Mouse (Mus musculus) adrenal gland, postnatal 25 days (tissue): ENCODE measurements at regions not wholly inside any gene's neighbourhood (a gene's known extent, or its start where the extent isn't known, plus 50 kb on each side); places are given as distances from the start of the nearest gene placed in this dataset.
A peak's percentile ranks its signal among the peaks of the same experiment; 100 is the strongest.

ENCODE experiments used
- DNase-seq: peaks from one replicate; pipeline ENCODE4 v3.0.0; 2021; ENCODE audit warnings: mixed read lengths

- no peak for DNase-seq
These were observed 82.9 kb upstream of the Cryz start for GRCm38 (mm10) chr3:154513566-154513965.

DNA sequence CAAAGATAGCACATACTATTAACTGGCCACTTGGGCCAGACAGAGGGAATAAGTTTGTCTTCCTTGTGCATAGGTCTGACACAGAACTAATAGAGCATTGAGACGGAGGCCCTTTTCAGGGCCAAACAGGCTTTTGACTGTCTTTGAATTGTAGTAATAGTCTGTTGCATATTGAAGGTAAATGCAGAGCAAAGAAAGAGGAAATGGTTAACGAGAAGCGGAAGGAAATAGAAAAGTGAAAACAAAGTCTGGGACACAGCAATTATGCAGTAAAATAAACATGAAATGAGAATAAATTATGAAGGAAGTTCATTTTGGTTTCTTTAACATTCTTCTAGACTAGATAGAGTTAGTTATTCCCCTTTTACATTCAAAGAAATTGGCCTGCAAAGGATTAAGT lies 86.4 kb upstream of the Cryz start:
- DNase-seq, result no peak

- DNase-seq, result no peak
These were observed 87.1 kb upstream of the Cryz start for GRCm38 (mm10) chr3:154509394-154509793.

DNA sequence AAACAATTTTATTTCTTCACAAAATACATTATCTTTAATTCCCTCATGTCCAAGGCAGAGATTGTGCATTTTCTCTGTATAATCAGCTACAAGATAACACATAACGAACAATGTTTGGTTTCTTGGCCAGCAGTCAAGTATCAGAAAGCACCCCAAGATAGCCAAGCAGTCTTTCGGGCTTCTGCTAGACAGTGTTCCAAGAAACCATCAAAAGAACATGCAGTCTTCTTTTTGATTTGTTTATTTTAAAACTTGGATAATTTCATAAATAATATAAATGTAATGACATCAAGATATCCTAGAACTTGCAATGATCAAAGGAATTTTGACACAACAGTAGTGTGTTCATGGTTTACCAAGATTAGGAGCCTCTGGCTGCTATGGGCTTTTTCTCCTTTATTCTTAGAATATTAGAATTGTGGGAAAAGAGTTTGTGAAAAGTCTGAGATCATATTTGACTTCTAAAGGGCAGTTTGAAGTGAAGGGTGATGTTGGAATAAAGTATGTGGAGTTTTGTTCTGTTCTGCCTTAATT lies 103.1 kb upstream of the Cryz start:
- no peak for DNase-seq

DNA sequence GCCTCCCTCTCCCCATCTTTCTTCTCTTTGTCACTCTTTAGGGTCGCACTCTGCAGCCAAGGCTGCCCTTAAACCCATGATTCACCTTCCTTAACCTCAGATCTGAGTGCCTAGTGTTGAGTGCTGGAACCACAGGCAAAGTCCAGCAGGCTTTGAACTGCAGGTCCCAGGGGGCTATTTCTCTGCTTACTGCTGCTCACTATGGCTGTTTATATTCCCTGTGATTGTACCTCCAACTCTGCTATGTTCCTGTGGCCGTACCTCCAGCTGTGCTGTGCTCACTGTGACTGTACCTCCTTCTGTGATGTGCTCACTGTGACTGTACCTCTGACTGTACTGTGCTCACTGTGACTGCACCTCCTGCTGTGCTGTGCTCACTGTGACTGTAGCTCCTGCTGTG lies 124.1 kb upstream of the Cryz start:
- no peak for DNase-seq

DNA sequence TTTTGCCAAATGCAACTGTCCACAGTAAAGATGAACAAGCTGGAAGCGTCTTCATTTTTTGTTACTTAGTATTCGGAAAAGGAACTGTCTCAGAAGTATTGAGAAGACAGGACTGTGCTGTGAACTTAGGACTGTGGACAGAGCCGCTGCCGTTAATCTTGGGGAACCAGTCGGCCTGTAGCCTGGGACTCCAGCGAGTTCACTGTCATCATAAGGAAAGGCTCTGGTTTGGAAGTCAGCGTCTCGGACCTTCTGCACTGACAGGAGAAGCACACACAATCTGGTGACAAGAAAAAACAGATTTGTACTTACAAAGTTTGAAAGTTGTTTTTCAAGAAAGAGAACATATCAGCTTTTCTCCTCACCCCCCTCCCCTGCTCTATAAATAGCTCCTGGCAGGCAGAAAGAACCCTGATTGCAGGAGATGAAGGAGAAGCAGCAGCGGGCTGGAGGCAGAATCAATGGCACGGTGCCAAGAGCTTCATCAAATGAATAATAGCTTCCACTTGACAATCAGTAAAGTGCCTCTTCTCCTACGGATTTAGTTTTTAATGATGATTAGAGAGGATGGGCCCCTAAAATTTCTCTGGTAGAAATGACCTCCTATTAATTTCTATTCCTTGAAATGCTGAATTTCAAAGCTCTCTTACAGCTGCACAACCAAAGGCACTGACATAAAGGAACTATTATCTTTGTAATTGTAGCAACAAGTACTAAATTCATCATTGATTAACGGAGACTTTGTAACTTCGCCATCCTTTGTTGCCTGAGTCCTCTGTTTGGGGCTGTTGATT lies 128.7 kb upstream of the Cryz start:
- peak; percentile 53 for DNase-seq

DNA sequence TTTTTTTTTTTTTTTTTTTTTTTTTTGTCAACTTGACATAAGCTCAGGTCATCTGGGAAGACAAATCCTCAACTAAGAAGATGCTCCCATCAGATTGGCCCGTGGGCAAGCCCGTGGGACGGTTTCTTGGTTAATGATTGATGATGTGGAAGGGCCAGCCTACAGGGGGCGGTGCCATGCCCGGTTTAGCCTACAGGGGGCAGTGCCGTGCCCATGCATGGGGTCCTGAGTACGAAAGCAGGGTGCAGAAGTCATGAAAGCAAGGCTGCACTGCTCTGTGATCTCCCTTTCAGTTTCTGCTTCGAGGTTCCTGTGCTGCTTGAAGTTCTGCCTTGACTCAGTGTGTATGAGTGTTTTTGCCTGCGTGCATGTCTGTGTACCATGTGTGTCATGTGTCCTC lies 127.7 kb upstream of the Lhx8 start:
- DNase-seq, result no peak

DNA sequence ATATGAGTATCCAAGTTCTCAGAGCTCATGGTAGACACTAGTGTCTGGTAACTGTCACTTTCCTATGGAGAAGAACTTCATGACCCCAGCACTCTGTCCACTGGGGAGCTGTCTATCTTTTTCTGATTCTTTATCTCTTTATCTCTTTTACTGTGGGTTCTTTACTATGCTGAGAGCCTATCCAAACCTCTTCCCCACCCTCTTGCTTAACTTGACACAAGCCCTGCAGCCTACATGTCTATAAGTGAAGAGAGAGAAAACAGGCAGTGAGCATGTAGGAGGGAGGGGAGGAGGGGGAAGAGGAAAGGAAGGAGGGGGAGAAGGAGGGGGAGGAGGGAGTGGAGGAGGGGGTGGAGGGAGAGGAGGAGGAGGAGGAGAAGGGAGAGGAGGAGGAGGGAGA lies 122.6 kb upstream of the Lhx8 start:
- no peak for DNase-seq

DNA sequence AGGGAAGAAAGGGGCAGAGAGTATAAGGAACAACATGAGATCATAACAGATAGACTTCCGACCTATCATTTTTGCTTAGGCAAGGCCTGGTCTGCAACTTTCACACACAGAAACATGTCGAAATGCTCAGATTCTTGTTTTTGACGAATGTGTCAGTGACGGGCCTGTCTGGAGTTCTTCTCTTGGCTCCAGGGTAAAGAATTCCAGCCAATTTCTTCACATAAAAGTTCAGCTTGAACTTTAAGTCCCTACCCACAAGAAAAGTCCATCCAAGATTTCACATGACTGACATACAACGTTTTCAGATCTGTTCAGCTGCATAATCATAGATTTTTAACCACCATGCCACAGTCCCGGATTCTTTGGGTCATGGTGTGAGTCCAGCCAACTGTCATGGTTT lies 122.1 kb upstream of the Lhx8 start:
- no peak for DNase-seq

DNA sequence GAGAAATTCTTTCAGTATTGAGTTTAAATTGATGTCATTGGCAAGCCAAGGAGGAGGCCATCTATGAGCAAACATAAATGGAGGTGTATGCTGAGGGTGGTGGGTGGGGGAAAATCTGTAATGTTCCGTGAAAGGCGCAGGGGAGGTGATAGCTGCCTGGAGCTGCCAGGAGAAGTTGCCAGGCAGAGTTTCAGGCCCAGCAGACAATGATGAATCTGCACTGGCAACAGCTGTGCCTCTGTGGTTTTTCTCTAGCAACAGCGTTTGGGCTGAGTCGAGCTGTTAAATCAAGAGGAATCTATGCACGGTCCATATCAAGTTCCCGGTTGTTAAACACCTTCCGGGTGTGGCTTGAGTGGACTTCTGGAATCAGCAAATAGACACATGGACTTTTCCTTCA lies 120.7 kb upstream of the Lhx8 start:
- DNase-seq, result no peak

DNA sequence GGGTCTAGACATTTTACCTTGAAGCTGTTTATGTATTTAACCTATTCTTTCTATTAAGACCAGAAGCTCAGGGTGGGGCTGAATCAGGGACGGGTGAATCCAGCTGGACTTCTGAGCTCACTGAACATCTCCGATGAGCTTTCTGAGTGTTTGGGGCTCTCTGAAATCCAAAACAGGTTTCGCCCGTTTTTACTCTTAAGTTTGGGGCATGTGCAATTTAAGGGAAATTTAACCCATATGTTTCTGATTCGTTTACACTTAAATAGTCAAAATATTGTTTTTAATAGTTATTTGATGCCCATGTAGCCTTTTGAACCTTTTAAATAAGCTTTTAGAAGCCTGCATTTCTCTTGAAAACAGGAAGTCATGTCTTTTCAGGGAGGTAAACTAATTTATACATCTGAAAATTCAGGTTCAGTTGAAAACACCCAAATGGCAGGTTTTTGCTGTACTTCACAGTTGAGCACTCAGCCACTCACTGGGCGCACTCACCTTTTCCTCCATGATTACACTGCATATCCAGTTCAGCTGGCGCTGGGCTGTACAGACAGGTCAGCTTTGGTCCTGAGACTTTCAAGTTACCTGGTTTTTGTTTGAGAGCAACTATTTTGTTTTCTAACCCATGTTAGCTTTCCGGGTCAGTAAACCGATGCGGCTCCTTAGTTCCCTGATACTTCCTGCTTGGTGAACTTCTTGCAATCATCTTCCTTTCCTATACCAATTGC lies 113.1 kb upstream of the Lhx8 start:
- DNase-seq, result no peak

DNA sequence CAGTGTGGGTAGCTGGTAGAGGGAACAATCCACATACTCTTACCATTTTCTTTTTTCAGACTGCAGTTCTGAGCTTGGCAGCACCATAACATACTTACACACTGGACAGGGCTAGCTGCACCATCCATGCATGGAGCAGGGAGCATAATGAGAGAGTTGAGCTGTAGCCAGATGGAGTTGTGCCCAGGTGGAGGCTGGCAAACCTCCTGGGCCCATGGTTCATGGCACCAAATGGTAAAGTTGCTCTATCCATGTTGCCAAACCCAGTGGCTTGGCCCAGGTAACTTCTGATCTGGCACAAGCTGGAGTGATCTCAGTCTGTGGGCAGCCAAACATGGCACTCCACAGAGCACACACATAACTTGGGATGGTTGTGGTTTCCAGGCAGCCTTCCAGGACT lies 111.0 kb upstream of the Lhx8 start:
- DNase-seq, result peak; percentile 13

DNA sequence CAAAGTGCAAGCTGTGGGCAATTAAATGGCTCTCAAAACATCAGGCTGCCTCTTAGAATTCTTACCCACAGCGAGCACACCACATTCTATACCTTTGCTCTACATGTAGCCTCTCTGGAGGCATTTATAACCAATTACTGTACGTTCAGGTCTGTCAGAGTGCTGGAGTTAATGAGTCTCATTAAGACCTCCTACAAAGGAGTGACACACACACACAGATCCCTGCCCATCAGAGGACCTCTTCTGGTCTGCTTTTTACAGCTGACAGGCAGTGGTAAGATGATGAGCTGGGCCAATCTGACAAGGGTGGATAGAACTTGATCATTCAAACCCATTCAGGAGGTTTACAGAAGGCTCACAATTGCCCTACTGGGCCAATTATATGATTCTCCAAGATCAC lies 110.4 kb upstream of the Lhx8 start:
- no peak for DNase-seq

DNA sequence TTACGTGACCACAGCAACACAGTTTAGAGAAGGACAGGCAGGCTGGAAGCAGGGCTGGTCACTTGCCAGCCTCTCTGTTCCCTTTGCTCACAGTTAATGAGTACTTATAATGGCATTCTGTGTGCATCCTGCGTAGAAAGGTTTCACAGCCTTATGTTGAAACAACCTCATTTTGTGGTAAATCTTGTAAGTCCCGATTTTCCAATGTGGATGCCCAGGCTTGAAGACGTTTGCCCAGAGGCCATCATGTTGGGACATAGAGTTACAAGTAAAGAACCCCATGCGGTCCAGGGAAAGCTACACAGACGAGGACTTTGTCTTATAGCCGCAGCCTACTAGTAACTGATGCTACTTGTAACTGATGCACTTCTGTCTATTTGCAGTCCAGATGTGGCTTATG lies 100.4 kb upstream of the Lhx8 start:
- no peak for DNase-seq

GRCm38 (mm10) chr3:154429666-154430065 lies 99.2 kb upstream of the Lhx8 start:
- no peak for DNase-seq

DNA sequence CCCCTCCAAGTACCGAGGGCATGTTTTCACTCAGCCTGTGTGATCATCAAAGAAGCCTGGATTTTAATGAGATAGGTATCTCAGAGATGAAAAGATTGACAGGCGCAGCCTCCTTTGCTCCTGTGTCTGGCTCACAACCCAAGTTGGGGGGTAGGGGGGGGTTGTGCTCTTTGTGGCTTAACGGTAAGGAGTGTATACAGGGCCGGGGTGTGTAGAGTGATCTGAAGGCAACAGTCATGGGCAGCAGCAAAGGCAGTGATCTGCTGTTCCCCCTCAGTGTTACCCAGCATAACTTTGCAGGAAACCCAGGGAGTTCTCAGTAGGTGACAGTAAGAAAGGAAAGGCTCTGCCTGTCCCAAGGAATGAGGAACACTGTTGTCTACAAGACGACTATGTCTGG lies 94.1 kb upstream of the Lhx8 start:
- DNase-seq, result no peak

- no peak for DNase-seq
These were observed 91.0 kb upstream of the Lhx8 start for GRCm38 (mm10) chr3:154421461-154421950.

DNA sequence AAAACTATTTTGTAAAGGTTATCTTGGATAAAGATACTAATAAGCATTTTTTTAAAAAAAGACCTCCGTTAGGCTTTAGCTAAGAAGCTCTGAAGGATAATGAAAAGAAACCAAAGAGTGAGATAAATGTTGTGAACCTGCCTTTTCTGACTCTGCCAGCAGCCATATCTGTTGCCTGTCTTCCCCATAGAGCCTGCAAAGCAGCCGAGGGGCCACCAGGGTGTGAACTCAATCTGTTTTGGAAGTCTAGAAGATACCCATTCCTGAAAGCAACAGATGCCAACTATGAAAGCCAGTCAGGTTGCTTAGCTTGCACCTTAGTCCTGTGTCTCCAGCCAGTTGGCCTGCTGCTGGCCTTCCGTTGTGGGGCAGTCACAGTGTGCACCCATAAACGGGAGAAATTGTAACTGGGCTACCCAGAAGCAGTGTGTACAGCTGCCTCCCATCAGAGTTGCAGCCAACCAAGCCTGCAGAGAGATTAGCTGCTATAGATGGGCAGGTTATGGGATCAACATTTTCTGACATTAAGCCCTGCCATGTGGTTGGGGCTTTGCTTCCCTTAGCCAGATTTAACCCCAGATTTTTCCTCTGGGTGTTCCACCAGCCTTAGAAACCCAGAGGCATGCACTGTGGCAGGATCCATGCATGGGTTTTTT lies 87.8 kb upstream of the Lhx8 start:
- DNase-seq, result no peak

DNA sequence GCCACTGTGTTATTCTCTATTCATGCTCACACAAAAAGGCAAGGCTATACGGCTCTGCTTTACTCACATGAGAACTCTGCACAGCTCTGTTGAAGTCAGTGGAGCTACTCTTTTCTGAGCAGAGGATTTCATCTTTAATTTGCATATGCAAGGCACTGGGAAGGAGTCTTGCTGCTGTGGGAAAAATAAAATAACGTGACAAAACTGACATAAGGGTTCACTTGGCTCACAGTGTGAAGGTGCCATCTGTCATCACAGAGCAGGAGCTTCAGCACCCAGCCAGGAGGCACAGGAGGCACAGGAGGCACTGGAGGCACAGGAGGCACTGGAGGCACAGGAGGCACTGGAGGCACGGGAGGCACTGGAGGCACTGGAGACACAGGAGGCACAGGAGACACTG lies 83.9 kb upstream of the Lhx8 start:
- DNase-seq, result no peak

DNA sequence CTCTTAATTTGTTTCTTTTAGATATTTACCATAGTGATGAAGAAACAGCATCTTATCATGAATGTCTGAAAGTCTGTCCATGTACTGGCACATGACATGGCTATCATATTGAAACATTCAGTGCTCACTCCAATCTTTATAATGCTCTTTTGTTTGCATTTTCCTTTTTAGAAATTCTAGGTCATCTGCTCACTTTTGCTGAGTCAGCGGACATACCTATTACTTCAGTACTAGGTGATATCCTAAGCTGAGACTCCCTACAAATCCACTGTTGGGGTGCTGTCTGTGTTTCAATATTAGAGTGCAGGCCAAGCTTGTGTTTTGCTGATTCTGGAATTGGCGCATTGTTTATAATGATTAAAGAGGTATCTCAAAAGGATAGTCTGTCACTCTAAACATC lies 79.8 kb upstream of the Lhx8 start:
- DNase-seq, result no peak

DNA sequence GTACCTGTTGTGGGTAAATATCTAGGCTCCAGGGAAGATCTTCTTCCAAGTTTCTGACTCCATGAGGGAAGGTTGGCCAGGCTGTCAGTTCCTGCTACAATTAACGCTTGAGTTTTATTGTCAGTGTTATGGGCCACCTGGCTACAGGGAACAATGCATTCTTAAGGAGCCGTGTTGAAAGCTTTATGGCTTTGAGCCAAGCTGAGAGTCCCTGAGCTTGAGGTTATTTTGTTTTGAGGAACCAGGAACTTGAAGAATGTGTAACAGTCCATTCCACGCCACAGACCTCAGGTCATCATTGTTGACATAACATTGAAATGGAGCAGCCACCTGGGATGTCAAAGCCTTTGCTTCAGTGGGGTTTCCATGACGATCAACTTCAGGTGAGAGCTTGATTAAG lies 71.6 kb upstream of the Lhx8 start:
- DNase-seq, result no peak

DNA sequence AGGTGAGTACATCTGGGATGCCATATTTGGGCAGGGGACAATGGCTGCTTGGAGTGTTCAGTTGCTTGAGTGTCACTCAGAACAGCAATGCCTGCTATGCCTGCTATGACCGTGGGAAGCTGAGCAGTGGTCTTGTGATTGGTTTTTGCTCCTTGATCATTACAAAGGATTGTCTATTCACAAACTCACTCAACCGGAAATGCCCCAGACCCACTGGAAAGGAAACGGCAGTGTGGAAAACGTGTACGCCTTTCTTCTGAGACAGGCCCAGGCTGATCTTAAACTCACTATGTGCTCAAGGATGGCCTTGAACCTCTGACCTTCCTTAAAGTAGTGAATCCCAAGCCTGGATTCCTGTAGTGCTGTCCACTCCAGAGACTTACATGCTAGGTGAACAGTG lies 63.2 kb upstream of the Lhx8 start:
- DNase-seq, result no peak

DNA sequence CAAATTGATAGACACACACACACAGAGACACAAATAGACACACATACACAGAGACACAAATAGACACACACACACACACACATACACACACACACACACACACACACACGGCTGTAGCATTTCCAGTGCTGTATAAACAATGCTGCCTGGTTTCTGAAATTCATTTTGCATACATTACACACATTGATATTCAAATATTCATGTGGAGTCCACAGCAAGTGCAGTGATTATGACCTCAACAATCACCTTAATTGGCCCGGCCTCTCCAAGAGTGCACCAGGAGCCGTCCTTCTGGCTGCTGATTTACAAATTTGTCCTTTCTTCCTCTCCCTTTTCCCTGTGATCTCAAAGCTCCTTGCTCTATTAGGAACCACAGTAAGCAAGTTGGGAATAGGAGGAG lies 61.2 kb upstream of the Lhx8 start:
- DNase-seq, result no peak
